Mouse (Mus musculus) 416B (cell line): ENCODE measurements around the gene Foxe1.

Source experiments
- DNase-seq: peaks from one replicate; pipeline ENCODE4 v3.0.0; 2011; ENCODE audit warnings: low read depth

Foxe1 gene

GRCm38 (mm10) chr4:46343596-46344260 is at the start of gene Foxe1:
TSS of gene Foxe1 (plus strand) at chr4:46343609.
- DNase-seq = no peak

GRCm38 (mm10) chr4:46304071-46304470 is 39.3 kb upstream of the Foxe1 start:
- peak; percentile 70 for DNase-seq

- DNase-seq = peak; percentile 61
Measured at GRCm38 (mm10) chr4:46304757-46305384, 38.5 kb upstream of the Foxe1 start.

- DNase-seq = no peak
Measured at GRCm38 (mm10) chr4:46305436-46305835, 38.0 kb upstream of the Foxe1 start.

- no peak for DNase-seq
Measured at GRCm38 (mm10) chr4:46307341-46307740, 36.1 kb upstream of the Foxe1 start.

GRCm38 (mm10) chr4:46307869-46308268 is 35.5 kb upstream of the Foxe1 start:
- DNase-seq = peak; percentile 25

- no peak for DNase-seq
Measured at GRCm38 (mm10) chr4:46311631-46312030, 31.8 kb upstream of the Foxe1 start.

GRCm38 (mm10) chr4:46321730-46322389 is 21.5 kb upstream of the Foxe1 start:
- no peak for DNase-seq

- no peak for DNase-seq
Measured at GRCm38 (mm10) chr4:46322715-46323114, 20.7 kb upstream of the Foxe1 start.

GRCm38 (mm10) chr4:46328906-46329305 is 14.5 kb upstream of the Foxe1 start:
- no peak for DNase-seq

GRCm38 (mm10) chr4:46335846-46336245 is 7.6 kb upstream of the Foxe1 start:
- DNase-seq = no peak

GRCm38 (mm10) chr4:46337990-46338389 is 5.4 kb upstream of the Foxe1 start:
- no peak for DNase-seq

GRCm38 (mm10) chr4:46339026-46339425 is 4.4 kb upstream of the Foxe1 start:
- DNase-seq = no peak

- no peak for DNase-seq
Measured at GRCm38 (mm10) chr4:46339584-46339983, 3.8 kb upstream of the Foxe1 start.

GRCm38 (mm10) chr4:46341831-46342680 is 1.4 kb upstream of the Foxe1 start:
- DNase-seq = no peak

GRCm38 (mm10) chr4:46342711-46343286 is 610 bp upstream of the Foxe1 start:
- DNase-seq = no peak

- DNase-seq = no peak
Measured at GRCm38 (mm10) chr4:46344288-46344687, 879 bp downstream of the Foxe1 start.

- DNase-seq = no peak
Measured at GRCm38 (mm10) chr4:46345056-46345772, 1.8 kb downstream of the Foxe1 start.

- no peak for DNase-seq
Measured at GRCm38 (mm10) chr4:46345773-46346100, 2.3 kb downstream of the Foxe1 start.

GRCm38 (mm10) chr4:46346221-46346620 is 2.8 kb downstream of the Foxe1 start:
- no peak for DNase-seq

- DNase-seq = no peak
Measured at GRCm38 (mm10) chr4:46347141-46347540, 3.7 kb downstream of the Foxe1 start.
